Mouse (Mus musculus): Measurements from ENCODE around the gene Hyls1.

Gene Hyls1

GRCm38 (mm10) chr9:35543099-35543860 lies 26.9 kb downstream of the Hyls1 start:
- DNase-seq (ENCODE audit: low spot score), result no peak

GRCm38 (mm10) chr9:35541941-35542340 lies 28.3 kb downstream of the Hyls1 start:
- no peak for DNase-seq (ENCODE audit: low spot score)

- DNase-seq (ENCODE audit: low spot score), result peak; percentile 92
Observed at GRCm38 (mm10) chr9:35541488-35541887, 28.7 kb downstream of the Hyls1 start.

GRCm38 (mm10) chr9:35541024-35541423 lies 29.2 kb downstream of the Hyls1 start:
- DNase-seq (ENCODE audit: low spot score), result no peak

GRCm38 (mm10) chr9:35539001-35539750 lies 31.0 kb downstream of the Hyls1 start:
- DNase-seq (ENCODE audit: low spot score), result no peak

GRCm38 (mm10) chr9:35535876-35536275 lies 34.3 kb downstream of the Hyls1 start:
- DNase-seq (ENCODE audit: low spot score), result no peak

- peak; percentile 94 for DNase-seq (ENCODE audit: low spot score)
Observed at GRCm38 (mm10) chr9:35535110-35535509, 35.1 kb downstream of the Hyls1 start.

- DNase-seq (ENCODE audit: low spot score), result no peak
Observed at GRCm38 (mm10) chr9:35533266-35533665, 36.9 kb downstream of the Hyls1 start.

GRCm38 (mm10) chr9:35529796-35530195 lies 40.4 kb downstream of the Hyls1 start:
- DNase-seq (ENCODE audit: low spot score), result peak; percentile 83

GRCm38 (mm10) chr9:35529141-35529540 lies 41.1 kb downstream of the Hyls1 start:
- no peak for DNase-seq (ENCODE audit: low spot score)

- peak; percentile 86 for DNase-seq (ENCODE audit: low spot score)
Observed at GRCm38 (mm10) chr9:35523941-35524411, 46.2 kb downstream of the Hyls1 start.

- peak; percentile 58 for DNase-seq (ENCODE audit: low spot score)
Observed at GRCm38 (mm10) chr9:35523541-35523940, 46.7 kb downstream of the Hyls1 start.

- no peak for DNase-seq (ENCODE audit: low spot score)
Observed at GRCm38 (mm10) chr9:35522821-35523515, 47.2 kb downstream of the Hyls1 start.

- DNase-seq (ENCODE audit: low spot score), result no peak
Observed at GRCm38 (mm10) chr9:35522241-35522640, 48.0 kb downstream of the Hyls1 start.

- no peak for DNase-seq (ENCODE audit: low spot score)
Observed at GRCm38 (mm10) chr9:35520631-35521348, 49.4 kb downstream of the Hyls1 start.

GRCm38 (mm10) chr9:35518169-35518568 lies 52.0 kb downstream of the Hyls1 start, which contains the start of gene Gm1113:
TSS of gene Gm1113 (minus strand) at chr9:35518269.
- DNase-seq (ENCODE audit: low spot score), result no peak

- no peak for DNase-seq (ENCODE audit: low spot score)
Observed at GRCm38 (mm10) chr9:35516711-35517110, 53.5 kb downstream of the Hyls1 start.

GRCm38 (mm10) chr9:35516182-35516581 lies 54.0 kb downstream of the Hyls1 start:
- no peak for DNase-seq (ENCODE audit: low spot score)

- no peak for DNase-seq (ENCODE audit: low spot score)
Observed at GRCm38 (mm10) chr9:35513900-35514299, 56.3 kb downstream of the Hyls1 start.
